Mouse (Mus musculus) layer of hippocampus, adult 9-11 months (tissue): ENCODE measurements at regions not wholly inside any gene's neighbourhood (a gene's known extent, or its start where the extent isn't known, plus 50 kb on each side); places are given as distances from the start of the nearest gene placed in this dataset.

ENCODE experiments used
- DNase-seq: peaks from one replicate; pipeline ENCODE4 v3.0.0; 2022

- DNase-seq = no peak
These were observed 68.9 kb downstream of the Tbx3 start for GRCm38 (mm10) chr5:119739386-119739785.

GRCm38 (mm10) chr5:119741116-119741515, 70.6 kb downstream of the Tbx3 start:
- DNase-seq = no peak

DNA sequence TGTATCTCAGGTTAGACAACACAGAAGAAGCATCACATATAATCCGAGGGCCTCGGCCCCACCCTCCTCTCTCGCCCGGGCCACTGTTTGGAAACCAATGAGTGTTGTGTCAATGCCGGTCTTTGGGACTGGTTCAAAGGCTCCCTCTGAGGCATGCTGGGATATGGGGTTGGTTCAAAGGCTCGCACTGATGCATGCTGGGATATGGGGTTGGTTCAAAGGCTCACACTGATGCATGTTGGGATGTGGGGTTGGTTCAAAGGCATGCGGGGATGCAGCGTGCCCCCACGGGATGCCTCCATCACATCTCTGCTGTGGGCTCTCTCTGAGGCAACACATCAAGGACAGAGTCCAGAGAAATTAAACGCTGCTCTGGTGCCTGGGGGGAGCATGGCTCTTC, 73.3 kb downstream of the Tbx3 start:
- DNase-seq = no peak

GRCm38 (mm10) chr5:119747038-119747437, 76.6 kb downstream of the Tbx3 start:
- no peak for DNase-seq

- no peak for DNase-seq
These were observed 78.2 kb downstream of the Tbx3 start for GRCm38 (mm10) chr5:119748667-119749066.

- no peak for DNase-seq
These were observed 78.7 kb downstream of the Tbx3 start for GRCm38 (mm10) chr5:119749153-119749552.

DNA sequence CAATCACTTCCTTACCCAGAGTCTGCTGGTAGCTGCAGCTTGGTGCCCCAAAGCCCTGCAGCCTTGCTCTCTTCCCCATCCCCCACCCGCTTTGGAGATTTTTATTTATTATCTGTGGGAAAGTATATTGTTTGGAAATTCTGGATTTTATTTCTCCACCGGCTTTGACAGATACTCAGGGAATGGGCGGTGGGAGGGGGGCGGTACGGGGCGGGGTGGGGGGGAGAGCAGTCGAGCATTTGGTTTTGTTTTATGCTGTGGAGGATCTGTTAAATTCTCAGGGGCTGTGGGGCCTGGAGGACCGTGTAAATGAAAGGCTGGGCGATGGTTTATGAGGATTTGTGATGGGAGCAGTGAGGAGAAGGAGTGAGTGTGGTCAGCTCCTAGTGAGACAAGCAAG, 76.7 kb upstream of the Tbx5 start:
- no peak for DNase-seq

GRCm38 (mm10) chr5:119758880-119759279, 73.6 kb upstream of the Tbx5 start:
- DNase-seq = no peak

DNA sequence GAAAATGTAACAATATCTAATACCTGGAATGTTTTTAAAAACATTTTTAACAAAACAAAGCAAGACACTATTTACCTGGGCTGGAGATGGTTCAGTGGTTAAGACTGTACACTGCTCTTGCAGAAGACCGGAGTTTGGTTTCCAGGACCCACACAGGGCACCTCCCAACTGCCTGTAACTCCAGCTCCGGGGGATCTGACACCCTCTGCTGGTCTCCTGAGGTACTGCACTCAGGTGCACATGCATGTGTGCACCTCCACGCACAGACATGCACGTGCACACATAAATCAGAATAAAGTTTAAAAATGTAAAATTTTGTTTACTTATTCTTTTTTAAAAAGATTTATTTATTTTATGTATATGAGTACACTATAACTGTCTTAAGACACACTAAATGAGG, 70.4 kb upstream of the Tbx5 start:
- no peak for DNase-seq

DNA sequence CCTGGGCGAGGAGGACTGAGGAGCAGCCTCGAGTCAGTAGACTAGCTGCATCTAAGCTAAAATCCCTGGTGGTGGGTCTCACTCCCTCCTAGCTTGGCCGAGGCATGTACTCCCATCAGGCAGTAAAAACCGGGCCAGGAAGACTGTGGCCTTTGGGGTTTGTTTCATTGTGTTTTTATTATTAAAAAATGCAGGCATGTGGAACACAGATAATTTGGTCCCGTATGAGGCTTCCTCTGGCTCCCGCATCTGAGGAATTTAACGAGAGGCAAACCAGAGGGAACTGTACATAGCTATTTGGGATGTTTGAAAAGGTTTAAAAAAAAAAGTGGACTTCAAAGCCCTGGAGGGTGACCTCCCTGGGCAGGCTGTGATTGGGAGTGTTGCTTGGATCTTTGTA, 69.1 kb upstream of the Tbx5 start:
- DNase-seq = no peak

- DNase-seq = no peak
These were observed 66.1 kb upstream of the Tbx5 start for GRCm38 (mm10) chr5:119766372-119766771.

DNA sequence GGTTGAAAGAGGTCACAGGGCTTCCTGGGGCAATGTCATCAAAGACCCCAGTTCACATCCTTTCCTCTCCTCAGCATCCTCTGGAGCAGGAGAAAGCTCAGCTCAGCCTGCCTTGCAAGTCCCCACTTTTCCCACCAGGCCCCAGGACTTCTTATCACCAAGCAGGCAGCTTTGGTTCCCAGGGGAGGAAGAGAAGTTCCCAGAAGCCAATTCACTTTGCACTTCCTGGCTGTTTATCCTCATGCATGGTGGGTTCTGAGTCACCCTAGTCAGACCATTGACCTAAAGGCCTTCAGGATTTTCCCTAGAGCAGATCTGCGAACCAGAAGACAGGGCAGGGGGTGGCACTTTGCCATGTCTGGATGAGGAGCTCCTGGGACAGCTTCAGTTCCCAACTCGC, 61.5 kb upstream of the Tbx5 start:
- DNase-seq = no peak

DNA sequence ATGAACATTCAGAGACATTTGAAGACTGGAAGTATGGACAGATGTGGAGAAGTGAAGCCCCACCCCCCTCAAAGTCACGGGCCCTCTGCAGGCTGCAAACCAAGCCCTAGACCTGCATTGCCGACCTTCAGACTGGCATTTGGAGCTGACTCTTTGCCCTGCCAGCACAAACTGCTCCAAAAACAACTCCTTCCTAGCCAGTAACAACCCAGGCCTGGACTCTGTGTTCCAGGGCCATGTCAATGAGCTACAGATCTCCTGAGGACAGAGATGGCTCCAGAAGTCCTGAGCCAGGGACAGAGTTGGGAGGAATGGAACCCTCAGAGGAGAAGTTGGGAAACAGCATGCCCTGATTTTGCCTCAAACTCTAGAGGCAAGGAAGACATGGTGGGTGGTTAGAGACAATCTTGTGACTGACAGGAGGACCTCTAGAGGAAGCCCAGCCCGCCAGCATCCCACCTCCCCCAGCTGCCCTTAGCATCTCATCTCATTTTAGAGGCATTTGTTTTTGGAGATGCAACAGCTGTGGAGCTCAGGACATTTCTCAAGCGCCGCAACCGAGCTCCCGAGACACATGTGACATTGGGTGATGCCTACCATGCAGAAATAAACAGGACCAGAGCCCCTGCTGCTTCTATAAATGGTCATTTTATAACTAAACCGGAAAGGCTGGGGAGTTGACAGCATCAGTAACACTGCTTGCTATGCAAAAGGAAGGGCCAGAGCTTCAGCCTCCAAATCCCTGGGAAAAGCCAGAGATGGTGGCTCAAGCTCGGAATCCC, 56.2 kb upstream of the Tbx5 start:
- no peak for DNase-seq

DNA sequence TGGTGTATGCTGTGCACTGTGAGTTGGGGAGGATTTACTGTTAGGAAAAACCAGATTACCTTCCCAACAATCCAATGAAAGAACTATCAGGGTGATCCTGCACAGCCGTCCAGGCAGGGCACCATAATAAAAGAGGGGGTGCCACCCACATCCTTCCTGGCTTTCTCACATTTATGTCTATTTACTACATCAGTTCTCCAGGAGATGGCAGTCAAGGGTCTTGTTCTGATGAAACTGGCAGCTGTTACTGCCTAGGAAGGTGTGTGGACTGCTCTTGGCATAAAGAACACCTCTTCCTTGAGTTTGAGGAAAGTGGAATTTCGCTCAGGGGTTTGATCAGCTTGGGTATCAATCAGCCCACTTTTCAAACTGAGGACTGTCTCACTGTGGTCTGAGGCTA, 54.6 kb upstream of the Tbx5 start:
- peak; percentile 14 for DNase-seq

- DNase-seq = no peak
These were observed 51.1 kb upstream of the Tbx5 start for GRCm38 (mm10) chr5:119781375-119781774.
